Mouse (Mus musculus): ENCODE data around the gene Sec22b.

Gene Sec22b

GRCm38 (mm10) chr3:97941440-97942259 is 40.7 kb downstream of the Sec22b start:
- DNase-seq, result no peak

DNA sequence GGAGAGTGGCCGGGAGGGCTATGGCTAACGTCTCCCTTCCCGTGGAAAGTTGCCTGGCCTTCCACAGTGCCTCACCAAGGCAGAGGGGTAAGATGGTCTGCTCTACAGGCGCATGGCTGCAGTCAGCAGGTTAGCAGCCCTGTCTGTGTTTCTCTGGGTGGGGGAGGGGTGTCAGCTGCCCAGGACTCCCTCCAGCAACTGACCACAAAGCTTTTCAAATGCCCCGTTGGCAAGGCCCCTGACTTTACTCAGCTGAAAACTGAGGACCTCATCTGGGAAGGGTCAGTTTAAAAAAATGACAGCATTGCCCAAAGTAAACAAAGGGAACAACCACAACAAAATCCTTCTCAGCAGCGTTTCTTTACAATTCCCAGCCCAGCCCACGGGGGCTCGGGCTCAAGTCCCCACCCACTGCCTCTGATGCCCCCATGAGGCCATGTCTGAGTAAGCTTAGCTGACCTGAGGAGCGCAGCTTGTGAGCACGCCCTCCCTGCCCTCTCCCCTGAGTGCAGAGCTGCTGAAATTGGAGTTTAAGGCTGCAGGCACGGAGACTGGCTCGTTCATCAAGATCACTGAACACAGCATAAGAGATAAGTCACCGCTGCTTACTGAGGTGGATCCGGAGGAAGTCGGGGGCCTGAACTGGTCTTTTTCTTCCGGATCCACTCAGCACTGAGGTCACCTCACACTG is 41.4 kb downstream of the Sec22b start:
- no peak for DNase-seq

DNA sequence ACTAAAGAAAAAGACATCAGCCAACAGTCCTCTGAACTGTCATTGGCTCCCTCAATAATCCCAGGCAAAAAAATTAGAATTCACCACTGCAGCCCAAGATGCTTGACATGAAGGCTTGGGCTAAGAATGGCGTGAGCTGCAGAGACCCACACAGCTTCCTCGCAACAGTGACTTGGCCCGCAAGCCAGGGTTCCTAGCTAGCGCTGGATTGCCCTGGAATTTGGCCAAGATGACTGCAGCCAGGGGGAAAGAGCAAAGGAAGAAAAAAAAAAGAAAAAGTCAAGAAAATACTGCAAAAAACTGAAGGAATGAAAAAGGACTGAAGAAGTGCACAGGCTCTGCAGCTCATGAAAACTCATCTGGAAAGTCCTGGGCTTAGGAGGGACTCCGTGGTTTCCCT is 43.5 kb downstream of the Sec22b start:
- DNase-seq, result no peak

- no peak for DNase-seq
Observed at GRCm38 (mm10) chr3:97946439-97946838, 45.4 kb downstream of the Sec22b start.

DNA sequence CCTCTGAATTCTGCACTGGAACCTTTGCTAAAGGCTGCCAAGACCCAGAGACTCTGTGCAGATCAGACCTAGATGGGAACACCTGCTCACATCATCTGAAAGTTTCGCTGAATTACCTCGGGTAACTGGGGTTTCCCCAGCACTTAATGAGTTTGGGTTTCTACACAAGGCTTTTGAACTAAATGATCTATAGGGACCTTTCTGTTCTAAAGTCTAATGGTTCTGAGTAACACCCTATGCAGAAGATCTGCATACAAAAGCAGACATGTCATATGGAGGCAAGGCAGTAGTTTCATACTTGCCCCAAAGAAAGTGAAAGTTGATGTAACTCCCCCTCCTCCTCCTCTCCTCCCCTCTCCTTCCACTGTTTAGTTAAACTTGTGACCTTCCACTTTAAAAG is 47.5 kb downstream of the Sec22b start:
- no peak for DNase-seq

DNA sequence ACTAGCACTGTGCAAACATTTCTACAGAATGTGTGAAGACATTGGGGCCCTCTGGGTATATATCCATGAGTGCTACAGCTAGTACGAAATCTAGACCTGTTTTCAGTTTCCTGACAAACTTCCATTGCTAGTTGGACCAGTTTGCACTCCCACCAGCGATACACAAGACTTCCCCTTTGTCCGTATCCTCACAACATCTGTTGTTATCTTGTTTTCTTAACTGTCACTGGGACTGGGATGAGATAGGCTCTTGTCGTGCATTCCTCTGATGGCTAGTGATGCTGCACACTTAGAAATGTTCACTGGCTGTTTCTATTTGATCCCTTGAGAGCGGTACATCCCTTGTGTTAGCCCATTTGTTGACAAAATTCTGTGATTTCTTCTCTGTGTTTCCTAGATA is 49.0 kb downstream of the Sec22b start:
- no peak for DNase-seq

DNA sequence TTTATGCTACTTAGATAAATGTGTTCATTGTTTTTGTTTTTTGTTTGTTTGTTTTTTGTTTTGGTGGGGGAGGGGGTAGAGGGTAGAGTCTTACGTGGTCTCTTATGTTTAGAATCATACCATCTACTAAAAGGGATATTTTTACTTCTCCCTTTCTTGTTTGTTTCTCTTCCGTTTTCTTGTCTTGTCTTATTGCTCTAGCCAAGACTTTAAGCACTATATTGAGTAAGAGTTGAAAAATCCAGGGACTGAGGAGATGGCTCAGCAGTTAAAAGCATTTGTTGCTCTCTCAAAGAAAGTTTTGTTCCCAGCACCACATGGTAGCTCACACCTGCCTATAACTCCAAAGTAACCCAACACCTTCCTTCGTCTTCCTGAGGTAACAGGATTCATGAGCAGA is 50.1 kb downstream of the Sec22b start:
- DNase-seq, result no peak

DNA sequence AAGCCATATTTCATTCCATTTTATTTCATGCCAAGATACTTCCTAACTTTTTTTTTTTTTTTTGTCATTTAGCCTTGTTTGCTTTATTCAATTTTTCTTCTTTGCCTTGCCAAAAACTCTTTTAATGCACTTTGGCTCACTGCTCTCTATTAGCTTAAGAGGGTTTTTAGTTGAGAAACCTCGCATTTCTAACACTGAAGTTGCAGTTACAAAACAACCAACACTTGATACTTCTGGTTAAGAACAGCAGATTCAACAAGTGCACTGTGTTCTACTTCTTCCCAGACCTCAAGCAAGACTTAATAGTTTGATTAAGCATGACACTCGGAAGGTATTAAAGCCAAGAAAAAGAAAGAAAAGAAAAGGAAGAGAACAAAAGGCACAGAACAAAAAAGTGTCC is 52.2 kb downstream of the Sec22b start:
- no peak for DNase-seq

DNA sequence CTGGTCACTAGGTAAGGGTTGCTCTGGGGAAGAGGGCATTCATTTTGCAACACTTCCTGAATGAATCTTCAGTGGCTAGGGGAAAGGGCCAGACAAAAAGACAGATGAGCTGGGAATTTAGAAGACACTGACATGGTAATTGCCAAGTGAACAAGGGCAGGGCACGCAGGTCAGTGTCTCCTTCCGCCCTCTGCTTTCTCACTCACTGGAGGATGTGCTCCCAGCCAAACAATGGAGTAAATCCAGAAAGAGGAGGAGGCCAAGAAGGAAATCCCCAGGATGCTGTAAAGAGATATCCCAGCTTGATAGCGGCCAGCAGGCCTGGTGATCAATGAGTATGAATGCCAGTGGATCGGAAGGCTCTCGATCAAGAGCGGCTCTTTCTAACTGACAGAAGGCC is 55.3 kb downstream of the Sec22b start:
- no peak for DNase-seq

DNA sequence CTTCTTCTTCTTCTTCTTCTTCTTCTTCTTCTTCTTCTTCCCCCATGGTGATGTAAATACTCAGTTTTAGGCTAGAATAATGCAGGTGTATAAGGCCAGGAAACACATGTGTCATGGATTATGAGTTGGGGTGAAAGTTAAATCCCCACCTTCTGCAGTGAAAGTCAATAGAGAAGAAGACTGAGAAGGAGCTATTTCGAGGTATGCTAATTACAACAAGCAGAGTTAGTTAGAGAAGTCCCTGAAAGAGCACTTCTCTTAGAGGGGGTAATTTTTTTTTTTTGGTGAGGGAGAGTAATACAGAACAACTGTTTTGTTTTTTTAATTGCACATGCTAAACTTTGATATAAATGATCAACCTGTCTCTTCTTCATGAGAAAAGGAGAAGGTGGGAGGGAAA is 55.9 kb downstream of the Sec22b start:
- DNase-seq, result no peak

- no peak for DNase-seq
Observed at GRCm38 (mm10) chr3:97960783-97961594, 60.0 kb downstream of the Sec22b start.

DNA sequence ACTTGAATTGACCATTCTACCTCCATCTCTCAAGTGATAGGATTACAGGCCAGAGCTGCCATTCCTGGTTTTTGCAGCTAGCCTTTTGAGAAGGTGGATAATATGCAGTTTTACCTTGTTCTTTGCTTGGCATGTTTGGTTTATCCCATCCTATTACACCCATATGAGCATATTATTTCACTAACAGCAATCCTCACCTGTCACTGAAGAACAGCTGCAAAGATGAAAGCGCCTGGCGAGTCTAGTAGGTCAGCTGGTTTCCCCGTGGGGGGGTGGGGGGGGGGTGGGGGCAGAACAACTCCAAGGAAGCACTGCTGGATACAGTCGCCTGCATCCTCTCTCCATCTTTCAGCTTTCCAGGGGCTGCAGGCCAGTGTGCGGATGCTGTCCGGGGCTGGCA is 61.0 kb downstream of the Sec22b start:
- DNase-seq, result no peak

- DNase-seq, result no peak
Observed at GRCm38 (mm10) chr3:97964878-97965353, 63.9 kb downstream of the Sec22b start.

DNA sequence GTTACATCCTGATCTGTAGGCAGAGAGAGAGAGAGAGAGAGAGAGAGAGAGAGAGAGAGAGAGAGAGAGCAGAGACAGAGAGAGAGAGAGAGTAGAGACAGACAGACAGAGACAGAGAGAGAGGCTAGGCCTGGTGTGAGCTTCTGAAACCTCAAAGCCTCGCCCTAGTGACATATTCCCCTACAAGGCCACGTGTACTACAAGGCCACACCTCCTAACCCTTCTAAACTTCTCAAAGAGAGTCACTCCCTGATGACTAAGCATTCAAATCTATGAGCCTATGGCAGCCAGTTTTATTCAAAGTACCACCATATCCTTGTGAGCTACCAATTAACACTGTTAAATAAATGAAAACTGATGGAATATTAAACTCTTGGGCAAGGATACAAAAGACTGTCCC is 66.6 kb downstream of the Sec22b start:
- no peak for DNase-seq

DNA sequence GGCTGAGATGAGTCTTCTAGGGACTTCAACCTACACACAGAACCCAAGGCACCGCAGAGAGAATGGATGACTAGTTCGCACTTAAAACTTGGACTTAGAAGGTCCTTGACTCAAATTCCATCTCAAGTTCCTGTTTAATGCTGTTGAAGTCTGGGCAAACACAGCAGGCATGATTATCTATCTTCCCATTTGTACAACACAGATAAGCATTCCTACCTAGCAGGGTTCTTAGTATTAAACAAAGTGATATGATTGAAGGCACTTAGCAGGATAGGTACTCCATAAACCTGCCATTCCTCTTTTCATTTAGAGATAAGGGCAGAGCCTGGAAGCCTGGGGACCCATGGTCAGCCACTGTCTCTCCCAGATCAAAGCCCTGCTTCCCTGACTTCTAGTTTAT is 67.2 kb downstream of the Sec22b start:
- DNase-seq, result no peak

- no peak for DNase-seq
Observed at GRCm38 (mm10) chr3:97969019-97969418, 68.0 kb downstream of the Sec22b start.

DNA sequence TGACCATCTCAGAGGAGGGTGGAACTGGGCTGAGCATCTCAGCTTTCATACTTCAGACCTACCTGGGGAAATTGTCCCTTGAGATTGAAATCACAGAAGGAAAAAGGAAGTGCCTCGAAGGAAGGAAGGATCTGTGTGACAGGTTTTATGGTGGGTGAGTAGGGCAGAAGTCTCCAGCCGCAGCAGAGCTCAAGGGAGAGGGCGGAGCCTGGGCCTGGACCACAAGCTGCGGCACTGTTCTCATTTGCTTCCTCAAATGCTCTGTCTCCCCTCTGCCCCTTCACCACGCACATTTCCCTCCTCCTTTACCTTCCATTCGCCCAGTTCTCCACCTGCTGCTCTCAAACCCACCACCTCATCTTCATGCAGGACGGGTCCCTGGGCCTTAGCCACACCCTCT is 70.1 kb downstream of the Sec22b start:
- DNase-seq, result no peak

- no peak for DNase-seq
Observed at GRCm38 (mm10) chr3:97972200-97972599, 71.2 kb downstream of the Sec22b start.

GRCm38 (mm10) chr3:97972707-97973106 is 71.7 kb downstream of the Sec22b start:
- no peak for DNase-seq

Data from cerebellum, adult 11-12 months (tissue).